Mouse (Mus musculus) E14TG2a.4 (cell line): ENCODE data around the gene Igfals.

ENCODE experiments used
- H3K27me3 ChIP-seq: 2 replicates; pipeline ENCODE4 v1.6.1; 2014; ENCODE audit warnings: low read length, control low read depth; ENCODE audit not compliant: insufficient read depth
- H3K36me3 ChIP-seq: 2 replicates; pipeline ENCODE4 v1.6.1; 2014; ENCODE audit warnings: low read length, control low read depth; ENCODE audit not compliant: insufficient read depth
- H3K4me1 ChIP-seq: replicated peaks from 2 replicates; pipeline ENCODE4 v1.6.1; 2014; ENCODE audit warnings: low read depth, low read length, control low read depth
- H3K4me3 ChIP-seq: replicated peaks from 2 replicates; pipeline ENCODE4 v1.5.1; 2014; ENCODE audit warnings: mild to moderate bottlenecking, low read length
- H3K9me3 ChIP-seq: 2 replicates; pipeline ENCODE4 v1.6.1; 2014; ENCODE audit warnings: low read length, control low read depth
- CTCF ChIP-seq: conservative IDR thresholded peaks from 2 replicates; pipeline ENCODE4 v1.5.1; 2014; ENCODE audit warnings: low read length
- NANOG ChIP-seq: IDR thresholded peaks from 2 replicates; pipeline ENCODE4 v1.6.1; 2014; ENCODE audit warnings: borderline replicate concordance, low read length, mixed read lengths
- POU5F1 ChIP-seq: IDR thresholded peaks from 2 replicates; pipeline ENCODE4 v1.6.1; 2014; ENCODE audit warnings: low read length, borderline replicate concordance

The Igfals gene

DNA sequence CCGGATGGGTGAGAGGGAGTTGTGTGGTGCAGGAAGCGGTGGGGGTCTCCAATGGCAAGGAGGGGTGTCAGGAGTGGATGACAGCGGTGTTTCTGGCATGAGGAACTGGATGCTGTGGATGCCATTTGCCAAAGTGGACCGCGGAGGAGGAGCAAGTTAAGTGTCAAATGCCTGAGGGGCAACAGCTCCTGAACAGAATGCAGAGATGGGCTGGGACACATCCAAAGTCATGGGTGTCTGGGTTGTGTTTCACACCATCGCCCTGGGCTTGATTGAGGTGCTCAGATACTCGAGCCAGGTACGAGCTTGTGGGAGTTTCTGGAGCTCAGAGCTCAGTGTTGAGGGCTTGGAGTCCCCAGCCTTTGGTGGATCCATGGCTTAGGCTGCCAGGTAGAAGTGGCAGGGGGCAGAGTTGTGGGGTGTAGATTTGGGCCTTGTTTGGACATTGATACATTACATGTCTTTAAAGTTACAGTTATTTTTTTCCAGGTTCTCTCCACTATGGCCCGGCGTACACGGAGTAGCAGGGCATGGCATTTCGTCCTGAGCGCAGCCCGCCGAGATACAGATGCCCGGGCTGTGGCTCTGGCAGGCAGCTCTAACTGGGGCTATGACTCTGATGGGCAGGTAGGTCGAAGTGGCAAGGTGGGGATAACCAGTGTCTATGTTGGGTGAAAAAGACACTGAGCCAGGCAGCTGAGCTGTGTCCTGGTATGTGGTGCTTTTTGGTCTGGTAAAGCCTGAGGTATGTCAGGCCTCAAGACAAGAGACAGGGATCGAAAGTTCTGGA is 21.7 kb downstream of the Igfals start:
- peak overlapping the region; percentile 100 for H3K4me3 ChIP-seq
- H3K36me3 ChIP-seq, result peaks cover 69% of the 10 kb centered on the region

GRCm38 (mm10) chr17:24888862-24889261 is 23.1 kb downstream of the Igfals start:
- H3K27me3 ChIP-seq, result no peaks in the 10 kb centered on the region
- no peaks in the 10 kb centered on the region for H3K9me3 ChIP-seq
- H3K4me1 ChIP-seq, result peaks cover 76% of the 10 kb centered on the region
- TF ChIP-seq CTCF (no peak), NANOG (no peak), POU5F1 (no peak)
- no peak overlapping the region for H3K4me3 ChIP-seq
- H3K36me3 ChIP-seq, result peaks cover 69% of the 10 kb centered on the region

More for the DNA sequence above, 21.7 kb downstream of the Igfals start:
- Histone ChIP-seq H3K27me3 (no peaks in the 10 kb centered on the region), H3K9me3 (no peaks in the 10 kb centered on the region), H3K4me1 (peaks cover 76% of the 10 kb centered on the region)
- TF ChIP-seq NANOG (no peak), CTCF (no peak), POU5F1 (no peak)

GRCm38 (mm10) chr17:24890151-24891092 is 24.6 kb downstream of the Igfals start:
- no peaks in the 10 kb centered on the region for H3K9me3 ChIP-seq

DNA sequence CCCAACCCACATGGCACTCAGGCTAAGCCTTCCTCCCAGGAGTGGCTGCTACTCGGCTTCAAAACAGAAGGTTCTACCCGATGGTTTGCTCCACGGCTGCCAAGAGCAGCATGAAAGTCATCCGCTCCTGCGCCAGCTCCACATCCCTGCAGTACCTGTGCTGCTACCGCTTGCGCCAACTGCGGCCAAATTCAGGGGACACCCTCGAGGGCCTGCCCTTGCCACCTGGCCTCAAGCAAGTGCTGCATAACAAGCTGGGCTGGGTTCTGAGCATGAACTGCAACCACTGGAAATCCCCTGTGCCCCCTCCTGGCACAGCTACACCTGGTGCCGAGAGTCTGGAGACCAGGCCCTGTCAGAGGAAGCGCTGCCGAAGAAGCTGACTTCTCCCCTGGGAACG is 25.5 kb downstream of the Igfals start:
- no peaks in the 10 kb centered on the region for H3K9me3 ChIP-seq
- peaks cover 73% of the 10 kb centered on the region for H3K4me1 ChIP-seq
- H3K36me3 ChIP-seq, result peaks cover 62% of the 10 kb centered on the region
- TF ChIP-seq CTCF (no peak), POU5F1 (no peak), NANOG (no peak)
- H3K27me3 ChIP-seq, result no peaks in the 10 kb centered on the region
- H3K4me3 ChIP-seq, result peak overlapping the region; percentile 26; the same call in 1 of the 2 replicates

More at GRCm38 (mm10) chr17:24890151-24891092, 24.6 kb downstream of the Igfals start:
- no peak overlapping the region for H3K4me3 ChIP-seq
- H3K27me3 ChIP-seq, result no peaks in the 10 kb centered on the region
- TF ChIP-seq POU5F1, result no peak
- H3K4me1 ChIP-seq, result peaks cover 68% of the 10 kb centered on the region
- peaks cover 57% of the 10 kb centered on the region for H3K36me3 ChIP-seq

- TF ChIP-seq CTCF, result no peak
- no peak for TF ChIP-seq NANOG
- no peak for TF ChIP-seq POU5F1
- no peak overlapping the region for H3K4me3 ChIP-seq
- H3K4me1 ChIP-seq, result peaks cover 77% of the 10 kb centered on the region
- H3K36me3 ChIP-seq, result peaks cover 73% of the 10 kb centered on the region
- no peaks in the 10 kb centered on the region for H3K27me3 ChIP-seq
- H3K9me3 ChIP-seq, result no peaks in the 10 kb centered on the region
Observed at GRCm38 (mm10) chr17:24892785-24893184, 27.0 kb downstream of the Igfals start.

- Histone ChIP-seq H3K36me3 (peaks cover 78% of the 10 kb centered on the region), H3K9me3 (no peaks in the 10 kb centered on the region), H3K4me3 (peak overlapping the region; percentile 94; the same call in 1 of the 2 replicates), H3K27me3 (no peaks in the 10 kb centered on the region), H3K4me1 (peaks cover 77% of the 10 kb centered on the region)
- TF ChIP-seq POU5F1, result no peak
- TF ChIP-seq NANOG, result no peak
- TF ChIP-seq CTCF, result no peak
Observed at GRCm38 (mm10) chr17:24893276-24893675, 27.5 kb downstream of the Igfals start.

DNA sequence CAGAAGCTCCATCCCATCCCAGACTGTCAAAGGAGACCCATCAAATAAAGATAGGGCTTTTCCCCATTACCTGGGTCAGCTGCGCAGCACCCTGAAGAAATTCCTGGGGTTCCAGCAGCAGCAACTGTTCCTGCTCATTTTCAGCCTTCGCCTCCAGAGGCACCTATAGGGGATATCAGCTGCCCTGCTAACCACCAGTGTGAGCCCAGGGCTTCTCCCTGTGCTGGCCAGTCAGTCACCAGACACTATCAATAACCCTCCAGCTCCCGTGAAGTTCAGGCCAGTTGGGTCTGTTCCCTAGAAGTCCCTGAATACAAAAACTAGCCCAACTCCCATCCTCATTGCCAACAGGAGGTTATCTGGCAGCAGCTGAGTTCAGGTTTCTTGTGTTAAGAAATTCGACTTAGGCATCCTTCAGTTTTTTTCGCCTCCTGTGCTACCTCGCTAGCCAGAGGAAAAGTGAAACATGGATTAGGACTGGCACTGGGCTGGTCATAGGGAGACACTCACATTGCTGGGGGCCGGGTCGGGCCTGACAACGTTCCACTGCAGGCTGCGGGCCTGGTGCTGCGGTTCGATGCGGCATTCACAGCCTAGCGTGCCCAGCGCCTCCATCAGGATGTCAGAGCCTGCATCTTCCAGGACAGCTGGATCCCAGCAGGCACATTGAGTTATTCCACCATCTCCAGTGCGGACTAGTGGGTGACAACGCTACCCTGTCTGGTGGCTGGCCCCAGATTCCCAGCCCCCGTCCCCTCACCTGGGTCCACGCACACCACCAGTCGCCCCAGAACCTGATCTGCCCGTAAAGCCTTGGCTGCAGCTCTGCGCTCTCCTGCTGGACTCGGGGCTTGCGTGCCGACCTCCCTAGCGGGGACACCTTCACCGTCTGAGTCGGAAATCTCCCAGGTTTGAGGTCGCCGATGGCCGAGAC is 28.5 kb downstream of the Igfals start:
- Histone ChIP-seq H3K4me3 (peak overlapping the region; percentile 94), H3K27me3 (no peaks in the 10 kb centered on the region), H3K36me3 (peaks cover 82% of the 10 kb centered on the region), H3K4me1 (peaks cover 80% of the 10 kb centered on the region), H3K9me3 (no peaks in the 10 kb centered on the region)
- TF ChIP-seq POU5F1 (no peak), CTCF (no peak), NANOG (no peak)
